Mouse (Mus musculus): Measurements from ENCODE around the gene AF067061.

AF067061 gene

DNA sequence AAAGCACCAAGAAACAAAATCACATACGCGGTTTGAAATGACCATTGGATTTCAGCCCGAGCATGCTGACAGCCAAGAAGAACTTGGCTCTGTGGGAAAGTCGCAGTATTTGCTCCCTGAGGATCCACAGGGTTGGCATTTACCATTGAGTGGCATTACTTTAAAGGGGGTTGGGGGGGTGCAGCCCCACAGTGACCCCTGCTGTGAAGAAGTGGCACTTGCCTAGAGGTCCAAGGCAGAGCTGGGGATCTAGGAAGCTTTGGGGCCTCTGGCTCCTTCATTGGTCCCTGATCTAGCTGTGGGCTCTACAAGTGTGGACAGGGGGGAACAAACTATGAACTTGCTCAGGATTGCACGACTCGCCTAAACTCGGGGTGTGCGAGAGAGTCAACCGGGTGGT lies 15.9 kb downstream of the AF067061 start:
- no peak overlapping the region for H3K4me3 ChIP-seq (replicated peaks; ENCODE audit: low read length)
- H3K36me3 ChIP-seq (ENCODE audit: insufficient read depth, low read length): no peaks in the 10 kb centered on the region
- TF ChIP-seq CTCF (conservative IDR thresholded peaks at IDR 0.05; ENCODE audit: low read length) (no peak), NANOG (IDR thresholded peaks at IDR 0.05; ENCODE audit: borderline replicate concordance, low read length) (no peak), POU5F1 (IDR thresholded peaks at IDR 0.05; ENCODE audit: borderline replicate concordance, low read length) (no peak)
- no peaks in the 10 kb centered on the region for H3K4me1 ChIP-seq (replicated peaks; ENCODE audit: low read depth, low read length)
- H3K27me3 ChIP-seq (ENCODE audit: insufficient read depth, low read length): 0 out of 2 replicates have a peak, but pooled peaks cover 2% of the 10 kb centered on the region
- no peaks in the 10 kb centered on the region for H3K9me3 ChIP-seq (ENCODE audit: low read length)

DNA sequence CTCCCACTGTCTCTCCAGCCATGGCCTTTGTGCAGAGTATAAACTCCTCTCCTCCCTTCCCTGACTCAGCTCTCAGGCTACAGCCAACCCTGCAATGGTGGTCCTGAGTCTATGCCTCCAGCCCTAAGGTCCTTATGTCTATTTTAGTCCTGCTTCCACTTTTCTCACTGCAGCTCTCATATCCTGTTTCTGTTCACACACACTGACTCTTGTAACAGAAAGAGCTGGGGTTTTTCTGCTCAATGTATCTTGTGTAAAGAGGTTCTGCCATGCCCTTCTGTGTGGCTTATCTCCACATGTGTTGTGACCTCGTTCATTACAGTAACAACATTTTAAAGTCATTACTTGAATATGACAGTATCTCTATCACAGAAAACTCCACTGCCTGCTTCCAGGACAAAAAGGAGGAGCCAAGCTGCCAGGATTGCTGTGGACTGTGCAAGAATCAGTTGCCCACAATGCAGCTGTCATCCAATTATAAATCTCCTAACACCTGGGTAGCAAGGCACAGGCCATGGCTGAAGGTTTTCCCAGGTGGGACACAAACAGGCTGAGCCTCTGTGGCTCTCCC lies 36.5 kb downstream of the AF067061 start:
- Histone ChIP-seq H3K9me3 (ENCODE audit: low read length) (no peaks in the 10 kb centered on the region), H3K4me1 (replicated peaks; ENCODE audit: low read depth, low read length) (no peaks in the 10 kb centered on the region), H3K27me3 (ENCODE audit: insufficient read depth, low read length) (no peaks in the 10 kb centered on the region), H3K36me3 (ENCODE audit: insufficient read depth, low read length) (no peaks in the 10 kb centered on the region), H3K4me3 (replicated peaks; ENCODE audit: low read length) (no peak overlapping the region)
- TF ChIP-seq POU5F1 (IDR thresholded peaks at IDR 0.05; ENCODE audit: borderline replicate concordance, low read length) (no peak), CTCF (conservative IDR thresholded peaks at IDR 0.05; ENCODE audit: low read length) (no peak), NANOG (IDR thresholded peaks at IDR 0.05; ENCODE audit: borderline replicate concordance, low read length) (no peak)

DNA sequence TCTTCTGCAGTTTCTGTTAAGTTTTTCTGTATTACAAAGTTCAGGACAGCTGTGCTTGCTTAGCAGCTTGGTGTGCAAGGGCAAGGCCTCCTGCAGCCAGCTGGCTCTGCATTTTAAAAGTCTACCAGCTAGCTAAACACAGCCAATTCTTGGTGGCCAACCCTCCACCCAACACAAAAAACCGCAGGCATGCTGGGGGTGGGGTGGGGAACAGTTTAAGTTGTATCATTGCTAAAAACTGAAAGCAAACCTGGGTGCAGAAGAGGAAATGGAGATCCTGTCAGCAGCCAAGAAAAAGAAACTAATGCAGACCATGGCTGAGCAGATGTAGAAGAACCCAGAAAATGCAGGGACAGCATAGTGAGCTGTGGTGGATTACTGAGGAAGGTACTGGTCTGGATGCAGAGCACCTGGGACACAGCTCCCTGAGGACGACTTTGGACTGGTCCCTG lies 37.1 kb downstream of the AF067061 start, which contains the start of gene BC147527:
Gene BC147527 (plus strand): TSS at position 402 of the 452 bp plus-strand sequence.
- no peak for TF ChIP-seq POU5F1 (IDR thresholded peaks at IDR 0.05; ENCODE audit: borderline replicate concordance, low read length)
- no peak for TF ChIP-seq CTCF (conservative IDR thresholded peaks at IDR 0.05; ENCODE audit: low read length)
- H3K4me3 ChIP-seq (replicated peaks; ENCODE audit: low read length): no peak within 1 kb of the TSS
- H3K9me3 ChIP-seq (ENCODE audit: low read length): no peaks in the 10 kb centered on the region
- H3K36me3 ChIP-seq (ENCODE audit: insufficient read depth, low read length): no peaks in the 10 kb centered on the region
- no peaks in the 10 kb centered on the region for H3K27me3 ChIP-seq (ENCODE audit: insufficient read depth, low read length)
- H3K4me1 ChIP-seq (replicated peaks; ENCODE audit: low read depth, low read length): no peaks in the 10 kb centered on the region

DNA sequence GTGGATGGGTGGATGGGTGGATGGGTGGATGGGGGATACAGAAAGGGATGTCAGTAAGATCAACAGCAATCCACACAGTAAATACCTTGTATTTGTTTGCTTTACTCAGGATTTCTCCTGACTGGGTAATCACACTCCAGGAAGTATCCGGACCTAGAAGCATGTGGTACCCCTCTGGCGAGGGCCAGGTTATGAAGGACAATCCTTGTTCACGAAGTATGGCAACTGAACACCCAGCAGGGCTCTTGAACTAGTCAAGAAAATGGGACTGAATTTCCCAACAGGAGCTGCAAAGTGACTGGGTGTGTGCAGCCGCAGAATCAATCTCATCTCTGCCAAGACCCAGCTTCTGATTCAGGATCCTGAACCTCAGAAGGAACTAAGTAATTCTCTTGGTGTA lies 37.9 kb downstream of the AF067061 start:
- Histone ChIP-seq H3K4me3 (replicated peaks; ENCODE audit: low read length) (no peak overlapping the region), H3K27me3 (ENCODE audit: insufficient read depth, low read length) (no peaks in the 10 kb centered on the region), H3K36me3 (ENCODE audit: insufficient read depth, low read length) (no peaks in the 10 kb centered on the region), H3K4me1 (replicated peaks; ENCODE audit: low read depth, low read length) (no peaks in the 10 kb centered on the region), H3K9me3 (ENCODE audit: low read length) (no peaks in the 10 kb centered on the region)
- no peak for TF ChIP-seq NANOG (IDR thresholded peaks at IDR 0.05; ENCODE audit: borderline replicate concordance, low read length)
- no peak for TF ChIP-seq POU5F1 (IDR thresholded peaks at IDR 0.05; ENCODE audit: borderline replicate concordance, low read length)
- no peak for TF ChIP-seq CTCF (conservative IDR thresholded peaks at IDR 0.05; ENCODE audit: low read length)

DNA sequence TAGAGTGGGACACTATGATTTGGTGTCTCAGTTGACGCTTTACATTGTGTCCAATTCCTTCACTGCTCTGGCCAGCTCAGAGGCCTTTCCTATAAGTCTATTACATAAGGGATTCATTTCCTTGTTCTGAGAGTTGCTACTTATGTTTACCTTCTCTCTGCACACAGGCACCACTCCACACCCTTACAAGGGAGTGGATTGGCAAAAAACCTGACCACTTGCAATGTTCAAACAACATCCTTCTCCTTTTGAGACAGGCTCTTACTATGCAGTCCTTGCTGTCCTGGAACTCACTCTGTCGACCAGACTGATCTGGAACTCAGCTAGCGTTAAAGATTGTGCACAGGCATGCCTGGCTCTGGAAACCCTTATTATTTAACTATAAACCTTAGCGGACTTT lies 47.8 kb downstream of the AF067061 start:
- Histone ChIP-seq H3K36me3 (ENCODE audit: insufficient read depth, low read length) (no peaks in the 10 kb centered on the region), H3K4me3 (replicated peaks; ENCODE audit: low read length) (no peak overlapping the region), H3K4me1 (replicated peaks; ENCODE audit: low read depth, low read length) (no peaks in the 10 kb centered on the region), H3K27me3 (ENCODE audit: insufficient read depth, low read length) (0 out of 2 replicates have a peak, but pooled peaks cover 3% of the 10 kb centered on the region), H3K9me3 (ENCODE audit: low read length) (peaks cover 44% of the 10 kb centered on the region)
- no peak for TF ChIP-seq CTCF (conservative IDR thresholded peaks at IDR 0.05; ENCODE audit: low read length)
- no peak for TF ChIP-seq POU5F1 (IDR thresholded peaks at IDR 0.05; ENCODE audit: borderline replicate concordance, low read length)
- TF ChIP-seq NANOG (IDR thresholded peaks at IDR 0.05; ENCODE audit: borderline replicate concordance, low read length): no peak

DNA sequence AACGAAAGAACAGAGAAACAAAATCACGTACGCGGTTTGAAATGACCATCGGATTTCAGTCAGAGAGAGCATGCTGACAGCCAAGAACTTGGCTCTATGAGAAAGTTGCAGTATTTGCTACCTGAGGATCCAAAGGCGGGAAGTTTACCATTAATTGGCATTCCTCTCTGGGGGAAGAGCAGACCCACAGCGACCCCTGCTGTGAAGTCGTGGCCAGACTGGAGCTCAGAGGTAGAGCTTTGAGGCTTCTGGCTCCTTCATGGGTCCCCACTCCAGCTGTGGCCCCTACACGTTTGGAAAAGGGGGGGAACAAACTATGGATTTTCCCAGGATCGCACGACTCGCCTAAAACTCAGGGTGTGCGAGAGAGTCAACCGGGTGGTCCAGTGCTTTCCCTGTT lies 50.7 kb downstream of the AF067061 start:
- no peak for TF ChIP-seq CTCF (conservative IDR thresholded peaks at IDR 0.05; ENCODE audit: low read length)
- TF ChIP-seq POU5F1 (IDR thresholded peaks at IDR 0.05; ENCODE audit: borderline replicate concordance, low read length): no peak
- no peak for TF ChIP-seq NANOG (IDR thresholded peaks at IDR 0.05; ENCODE audit: borderline replicate concordance, low read length)
- no peaks in the 10 kb centered on the region for H3K36me3 ChIP-seq (ENCODE audit: insufficient read depth, low read length)
- peaks cover 54% of the 10 kb centered on the region for H3K9me3 ChIP-seq (ENCODE audit: low read length)
- H3K4me1 ChIP-seq (replicated peaks; ENCODE audit: low read depth, low read length): no peaks in the 10 kb centered on the region
- H3K27me3 ChIP-seq (ENCODE audit: insufficient read depth, low read length): 0 out of 2 replicates have a peak, but pooled peaks cover 3% of the 10 kb centered on the region
- no peak overlapping the region for H3K4me3 ChIP-seq (replicated peaks; ENCODE audit: low read length)
